Mouse (Mus musculus) cerebellum, adult (tissue): ENCODE results near the gene Adgre4.
"Not testable (repeated sequence)": the region's sequence is repeated elsewhere in the genome, so short reads cannot be mapped to it uniquely, and the experiment has no call there.

Experiments
- ATAC-seq: cut with Nextera tagmentation; 2 replicates; pipeline ENCODE4 v1.9.2; 2017; ENCODE audit warnings: mild to moderate bottlenecking, moderate library complexity, mixed read lengths; ENCODE audit not compliant: insufficient number of reproducible peaks, low FRiP score, low TSS enrichment

The Adgre4 gene

DNA sequence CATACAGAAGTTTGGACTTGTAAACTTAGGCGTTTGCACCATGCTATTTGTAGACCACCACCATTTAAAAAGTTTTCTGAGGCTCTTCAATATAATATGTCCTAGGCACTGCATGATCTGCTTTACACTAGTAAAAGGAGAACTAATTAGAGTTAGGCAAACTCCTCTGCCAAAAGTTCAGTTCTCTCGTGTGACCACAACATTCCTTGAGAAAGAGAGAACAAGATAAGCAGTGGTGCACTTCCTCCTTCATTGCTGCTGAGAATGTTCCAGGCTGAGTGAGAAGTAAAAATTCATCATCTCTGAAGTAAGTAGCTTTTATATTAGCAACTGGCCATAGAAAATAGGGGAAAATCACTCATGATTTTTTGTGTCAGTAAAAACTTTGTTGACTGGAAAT, at the start of gene Adgre4:
TSS of gene Adgre4 (plus strand) at position 199 of the 400 bp plus-strand sequence.
- no peak for ATAC-seq

DNA sequence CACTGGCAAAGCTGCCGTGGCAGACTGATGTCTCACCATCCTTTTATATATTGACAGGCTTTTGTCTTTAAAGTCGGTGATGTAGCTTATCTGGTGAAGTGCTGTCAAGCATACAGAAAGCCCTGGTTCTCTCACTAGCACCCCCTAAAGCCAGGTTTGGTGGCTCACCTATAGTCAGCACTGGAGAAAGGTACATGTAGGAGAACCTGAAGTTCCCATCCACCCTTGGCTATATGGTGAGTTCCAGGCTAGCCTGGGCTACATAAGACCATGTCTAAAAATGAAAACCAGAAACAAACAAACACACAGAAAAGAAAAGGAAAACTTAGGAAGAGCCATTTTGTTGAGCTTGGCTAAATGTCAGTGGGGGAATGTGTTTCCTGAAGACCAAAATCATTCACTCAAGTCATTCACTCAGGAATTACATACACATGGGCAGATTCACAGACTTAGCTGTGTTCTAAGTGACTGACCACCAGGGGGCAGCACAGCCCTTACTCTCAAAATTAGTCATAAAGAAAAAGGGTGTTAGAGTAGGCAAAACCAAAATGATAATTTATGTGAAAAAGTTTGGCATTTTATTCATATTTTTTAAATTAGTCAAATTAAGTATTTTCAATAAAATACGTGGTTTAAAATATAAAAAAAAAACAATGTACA, 47.5 kb upstream of the Adgre4 start:
- 0 out of 2 replicates have a peak, but pooled peaks have one; percentile 56 for ATAC-seq

DNA sequence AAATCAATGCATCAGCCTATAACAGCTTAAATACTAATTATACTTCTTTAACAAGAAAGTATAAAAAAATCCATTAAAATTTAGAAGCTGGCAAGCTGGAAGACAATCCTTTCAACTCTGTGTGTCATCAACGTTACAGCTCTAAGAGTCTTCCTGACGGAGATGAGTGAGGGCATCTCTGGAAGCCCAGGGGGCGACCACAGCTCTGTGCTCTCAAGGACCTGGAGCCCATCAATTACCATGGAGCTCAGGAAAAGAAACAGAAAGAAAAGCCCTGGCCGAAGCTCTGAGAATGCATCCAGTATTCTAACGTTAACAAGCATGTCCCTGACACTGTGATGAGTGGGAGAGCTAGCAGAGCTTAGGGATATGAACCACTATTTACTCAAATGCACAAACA, 46.9 kb upstream of the Adgre4 start:
- ATAC-seq = no peak

DNA sequence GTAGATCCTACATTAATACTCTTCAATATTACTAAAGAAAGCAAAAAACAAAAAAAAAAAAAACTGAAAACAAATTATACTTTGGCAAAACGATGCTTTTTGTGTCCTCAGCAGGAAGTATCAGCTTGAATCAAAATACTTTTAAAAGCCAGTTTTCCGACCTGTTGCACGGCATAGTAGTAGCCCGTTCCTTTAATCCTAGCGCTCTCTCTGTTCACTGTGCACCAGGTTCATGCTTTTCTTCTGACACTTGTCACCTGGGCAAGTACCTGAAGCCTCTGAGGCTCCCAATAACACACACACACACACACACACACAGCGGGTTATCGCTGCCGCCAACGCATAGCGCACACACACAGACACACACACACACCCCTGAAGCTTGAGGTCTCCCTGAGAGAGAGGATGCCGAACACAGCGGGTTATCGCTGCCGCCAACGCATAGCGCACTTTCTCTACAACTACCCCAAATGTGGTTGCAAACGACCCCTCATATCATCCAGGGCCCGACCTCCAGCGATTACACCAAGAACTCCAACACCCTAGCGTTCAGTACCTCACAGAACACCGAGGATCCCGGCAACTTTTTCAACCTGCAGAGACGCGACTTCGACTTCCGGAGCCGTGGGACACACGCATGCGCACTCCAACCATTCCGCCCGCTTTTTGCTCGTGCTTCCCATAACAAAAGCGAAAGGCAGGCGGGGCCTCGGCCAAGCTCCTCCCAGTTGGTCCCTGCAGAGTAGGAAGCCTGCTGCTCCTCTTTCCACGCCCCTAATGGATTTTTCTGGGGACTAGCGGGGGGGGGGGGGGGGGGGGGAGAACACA, 37.6 kb upstream of the Adgre4 start, which contains the start of gene Pot1b:
TSS of gene Pot1b (minus strand) at position 645 of the 828 bp plus-strand sequence.
- peak; percentile 98 for ATAC-seq

DNA sequence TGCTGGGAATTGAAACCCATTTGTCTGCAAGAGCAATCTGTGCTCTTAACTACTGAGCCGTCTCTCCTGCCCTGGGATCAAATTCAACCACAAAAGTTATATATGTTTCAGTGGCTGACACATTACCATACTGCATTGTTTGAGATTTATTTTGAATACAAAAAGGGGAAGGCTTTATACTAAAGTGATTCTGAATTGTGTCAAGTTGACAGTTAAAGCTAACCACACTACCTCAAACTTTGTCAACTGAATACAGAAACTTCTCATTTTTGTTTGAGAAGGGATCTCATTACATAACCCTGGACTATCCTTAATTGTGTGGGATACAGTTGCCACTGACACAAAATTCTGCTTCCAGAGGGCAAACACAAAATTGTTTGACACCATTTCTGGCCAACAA, 28.5 kb upstream of the Adgre4 start:
- no peak for ATAC-seq

DNA sequence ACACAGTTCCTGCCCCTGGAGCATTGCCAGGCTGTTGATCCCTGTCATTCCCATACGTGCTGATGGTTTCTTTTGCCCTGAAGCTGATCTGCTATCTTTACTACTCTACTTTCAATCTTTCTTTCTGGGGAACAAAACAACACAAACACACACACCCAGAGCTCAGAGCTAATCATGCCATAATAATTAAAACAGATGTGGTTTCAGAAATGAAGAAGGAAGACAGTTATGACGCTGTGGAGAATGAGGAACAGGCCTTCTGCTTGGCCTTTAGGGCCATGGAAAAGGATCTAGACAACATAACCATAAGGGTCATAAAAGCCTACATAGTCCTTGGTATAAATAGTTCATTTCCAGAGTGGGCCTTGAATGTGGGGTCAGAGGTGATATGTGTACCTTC, 27.5 kb upstream of the Adgre4 start:
- ATAC-seq = no peak

DNA sequence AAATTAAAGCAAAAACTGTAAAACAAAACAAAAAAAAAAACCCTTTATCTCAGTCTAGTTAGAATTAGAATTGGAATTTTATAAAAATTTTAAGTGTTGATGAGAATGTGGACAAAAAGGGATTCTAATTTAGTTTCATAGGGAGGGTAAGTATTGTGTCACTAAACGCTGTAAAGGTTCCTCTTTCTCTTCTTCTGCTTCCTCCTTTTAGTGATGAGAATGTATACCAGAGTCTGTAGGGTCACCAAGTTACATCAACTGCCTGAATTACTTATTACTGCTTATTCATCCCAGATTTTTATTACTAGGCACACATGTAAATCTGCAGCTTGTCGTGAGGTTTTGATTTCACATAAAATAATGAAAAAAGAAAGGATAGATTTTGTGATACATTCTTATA, 23.6 kb upstream of the Adgre4 start:
- ATAC-seq = no peak

DNA sequence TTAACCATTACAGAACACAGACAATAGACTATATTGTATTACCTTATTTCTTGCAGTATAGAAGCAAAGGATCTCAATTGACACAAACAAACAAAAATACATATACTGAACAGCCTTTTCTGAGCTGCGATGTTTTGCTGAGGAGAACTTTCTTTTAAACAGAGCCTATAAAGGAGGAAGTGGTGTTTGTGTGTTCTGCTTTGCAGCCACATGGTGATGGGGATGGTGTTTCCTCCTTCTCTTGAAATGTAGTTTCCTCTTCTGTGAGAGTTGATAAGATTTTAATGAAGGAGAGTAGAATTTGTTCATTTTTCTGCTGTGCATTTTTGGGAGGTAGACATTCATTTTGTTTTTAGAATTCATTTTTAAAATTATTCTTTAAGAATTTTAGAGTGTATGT, 13.1 kb upstream of the Adgre4 start:
- ATAC-seq = no peak

DNA sequence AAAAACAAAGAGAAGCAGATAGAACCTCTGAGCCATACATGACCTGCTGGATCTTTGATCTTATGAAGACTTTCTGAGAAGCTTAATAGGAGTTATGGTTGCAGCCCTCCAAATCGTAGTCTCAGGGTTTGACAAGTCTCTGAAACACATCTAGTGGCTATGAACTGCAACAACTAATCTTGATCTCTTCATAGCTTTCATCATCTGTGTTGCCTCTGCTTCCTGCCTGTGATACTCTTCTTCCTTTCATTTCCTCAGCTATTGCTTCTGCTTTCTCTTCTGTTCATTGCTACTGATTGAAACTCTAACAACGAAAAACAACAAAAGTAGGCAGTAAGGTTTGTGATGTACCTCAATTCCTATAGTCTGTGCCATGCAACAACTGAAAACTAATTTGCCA, 1.4 kb downstream of the Adgre4 start:
- ATAC-seq = no peak

DNA sequence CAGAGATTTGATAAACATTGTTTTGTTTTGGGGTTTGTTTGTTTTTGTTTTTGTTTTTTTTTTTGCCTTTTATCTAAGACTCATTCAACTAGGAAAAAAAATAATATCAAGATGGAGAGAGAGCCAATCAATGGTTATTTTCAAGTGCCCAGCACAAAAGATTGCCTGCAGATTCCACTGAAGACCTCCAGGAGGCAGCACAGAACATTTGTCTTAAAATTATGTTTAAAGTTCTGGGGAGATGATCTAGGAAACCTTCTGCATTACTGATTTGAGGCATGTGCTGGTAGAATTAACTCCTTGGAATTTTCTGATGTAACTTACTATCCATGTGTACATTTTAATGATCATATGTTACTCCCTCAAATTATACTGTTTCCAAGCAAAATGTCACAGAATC, 63.9 kb downstream of the Adgre4 start:
- no peak for ATAC-seq

DNA sequence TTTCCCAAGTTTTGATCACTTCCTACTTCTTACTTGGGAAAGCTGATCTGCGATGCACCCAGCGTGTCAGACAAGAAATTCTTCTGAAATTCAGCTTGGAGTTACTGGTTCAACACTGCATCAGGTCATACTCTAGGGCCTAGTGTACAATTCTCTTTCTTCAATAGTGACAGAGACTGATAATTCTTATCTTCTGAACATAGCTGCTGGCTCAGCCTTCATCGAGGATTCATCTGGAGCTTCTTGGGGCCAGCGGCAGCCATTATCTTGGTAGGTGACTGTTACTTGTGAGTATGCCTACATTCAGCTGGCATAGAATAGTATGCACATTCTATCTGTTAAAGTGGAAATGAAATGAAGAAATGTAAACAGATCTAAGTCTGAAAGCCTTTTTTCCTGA, 67.1 kb downstream of the Adgre4 start:
- no peak for ATAC-seq

DNA sequence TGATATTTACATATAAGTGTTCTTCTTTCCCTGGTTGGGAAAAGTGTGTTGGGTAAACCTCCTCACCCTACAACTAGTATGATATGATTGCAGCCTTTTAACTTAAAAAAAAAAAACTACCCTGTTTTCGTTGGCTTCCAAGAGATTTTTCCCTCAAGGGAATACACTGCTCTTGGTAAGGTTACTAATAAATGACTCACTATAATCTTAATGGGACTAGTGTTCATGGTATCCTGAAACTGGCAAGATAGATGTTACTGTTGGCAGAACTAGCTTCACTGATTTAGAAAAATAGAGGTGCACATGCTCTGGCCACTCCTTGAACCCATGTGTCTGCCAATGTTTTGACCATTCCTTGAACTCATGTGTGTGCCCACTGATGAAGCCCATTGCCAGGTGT, 71.8 kb downstream of the Adgre4 start:
- ATAC-seq = no peak

DNA sequence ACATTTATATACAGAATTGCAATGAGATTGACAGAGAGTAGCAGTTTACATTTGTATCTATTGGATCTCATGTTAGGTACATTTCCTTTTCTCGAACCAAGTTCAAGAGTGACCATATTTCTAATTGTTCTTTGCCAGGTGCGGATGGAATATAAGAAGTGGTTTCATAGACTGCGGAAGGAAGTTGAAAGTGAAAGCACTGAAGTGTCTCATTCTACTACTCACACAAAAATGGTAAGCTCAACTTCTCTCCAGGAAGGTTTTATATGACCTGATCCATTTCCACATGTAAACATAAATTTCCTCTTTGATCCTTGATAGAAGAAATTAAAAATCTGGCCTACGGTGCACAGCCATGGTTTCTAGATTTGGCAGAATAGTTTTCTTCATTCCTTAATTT, 93.3 kb downstream of the Adgre4 start:
- ATAC-seq = no peak

DNA sequence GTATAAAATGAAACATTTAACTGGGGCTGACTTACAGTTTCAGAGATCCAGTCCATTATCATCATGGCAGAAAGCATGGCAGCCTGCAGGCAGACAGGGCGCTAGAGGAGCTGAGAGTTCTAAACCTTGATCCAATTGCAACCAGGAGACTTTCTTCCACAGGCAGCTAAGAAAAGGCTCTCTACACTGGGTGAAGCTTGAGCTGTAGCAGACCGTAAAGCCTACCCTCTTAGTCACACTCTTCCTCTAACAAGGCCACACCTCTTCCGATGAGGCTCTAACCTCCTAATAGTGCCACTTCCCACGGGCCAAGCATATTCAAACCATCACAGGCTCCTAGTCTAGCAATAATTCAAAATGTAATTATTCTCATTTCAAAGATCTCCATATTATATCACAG, 127.4 kb downstream of the Adgre4 start:
- no peak for ATAC-seq

DNA sequence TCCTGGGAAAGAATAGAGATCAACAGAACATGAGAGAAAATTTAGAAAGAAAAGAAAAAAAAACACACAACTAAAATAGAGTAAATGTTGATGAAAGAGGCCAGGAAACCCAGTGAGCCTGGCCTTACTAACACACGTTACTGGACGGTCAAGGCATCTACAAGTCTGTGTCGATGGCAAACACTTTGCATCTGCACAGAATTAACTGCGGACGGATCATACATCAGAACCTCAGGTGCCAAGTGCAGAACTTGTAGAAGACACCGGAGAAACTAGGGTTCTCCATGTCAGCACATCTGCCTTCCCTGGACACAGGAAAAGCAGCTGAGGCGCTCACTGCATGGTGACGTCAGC, 128.5 kb downstream of the Adgre4 start:
- not testable (repeated sequence) for ATAC-seq

DNA sequence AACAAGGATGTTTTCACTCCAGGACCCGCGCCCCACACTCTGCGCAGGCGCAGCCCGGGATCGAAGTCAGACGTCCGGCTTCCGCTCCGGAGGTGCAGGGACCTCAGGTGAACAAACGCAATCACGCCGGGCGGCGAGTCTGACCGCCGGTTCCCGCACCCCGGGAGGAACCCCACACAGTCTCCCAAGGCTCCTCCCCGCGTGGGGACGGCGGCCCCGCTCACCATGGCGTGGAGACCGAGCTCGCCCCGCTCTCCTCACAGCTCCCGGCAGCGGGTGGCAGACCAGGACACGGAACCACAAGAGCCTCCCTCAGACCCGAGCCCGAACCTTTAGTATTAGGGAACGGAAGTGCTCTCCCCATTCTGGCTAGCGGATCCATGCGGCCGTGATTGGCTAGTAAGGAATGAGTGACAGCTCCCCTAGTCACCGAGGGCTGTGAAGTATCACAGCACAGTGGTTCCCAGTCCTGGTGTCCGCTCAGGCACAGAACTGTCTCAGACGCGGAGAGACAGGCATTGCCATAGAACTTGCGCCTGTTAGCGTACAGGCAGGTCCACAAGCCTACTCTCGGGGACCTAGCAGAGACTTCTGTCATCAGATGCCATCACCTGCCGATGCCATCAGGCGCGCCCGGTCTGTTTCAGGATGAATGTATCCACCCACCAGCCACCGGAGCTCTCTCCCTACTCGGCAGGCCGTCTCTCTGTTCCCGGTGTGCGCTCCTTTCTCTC, 129.0 kb downstream of the Adgre4 start, which contains the start of gene Zfp119a:
TSS of gene Zfp119a (minus strand) at position 295 of the 734 bp plus-strand sequence.
- peak; percentile 100 for ATAC-seq

DNA sequence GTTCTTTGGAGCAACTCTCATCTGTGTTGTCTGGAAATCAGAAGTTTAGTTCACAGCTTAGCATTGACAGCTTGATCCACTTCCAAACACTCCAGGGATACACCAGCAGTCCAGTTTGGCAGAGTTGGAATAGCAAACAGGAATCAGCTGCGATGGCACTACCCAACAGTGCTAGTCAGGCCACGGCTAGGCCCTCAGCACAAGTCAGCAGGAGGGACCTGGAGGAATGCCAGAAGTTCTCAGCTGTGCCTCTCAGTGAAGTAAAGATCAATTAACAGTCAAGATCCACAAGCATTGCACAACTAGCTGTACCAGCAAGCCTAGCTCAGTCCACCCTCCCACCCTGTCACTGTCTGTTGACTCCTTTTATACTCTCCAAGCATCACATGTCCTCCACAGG, 133.8 kb downstream of the Adgre4 start:
- no peak for ATAC-seq

DNA sequence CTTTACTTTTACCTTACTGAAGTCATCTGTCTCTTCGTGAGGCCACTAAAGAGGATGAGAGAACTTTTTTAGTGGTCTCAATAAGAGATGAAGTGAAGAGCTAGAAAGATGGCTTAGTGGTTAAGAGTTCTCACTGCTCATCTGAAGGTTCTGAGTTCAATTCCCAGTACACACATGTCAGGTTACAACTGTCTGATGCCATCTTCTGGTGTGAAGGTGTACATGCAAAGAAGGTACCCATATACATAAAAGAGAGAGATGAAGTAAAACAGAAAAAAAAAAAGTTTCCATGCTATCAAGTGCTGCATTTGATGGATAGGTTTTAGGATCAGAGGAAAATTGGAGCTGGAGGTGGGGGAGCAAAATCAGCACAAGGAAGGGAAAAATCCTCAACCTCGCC, 135.1 kb downstream of the Adgre4 start:
- ATAC-seq = no peak

DNA sequence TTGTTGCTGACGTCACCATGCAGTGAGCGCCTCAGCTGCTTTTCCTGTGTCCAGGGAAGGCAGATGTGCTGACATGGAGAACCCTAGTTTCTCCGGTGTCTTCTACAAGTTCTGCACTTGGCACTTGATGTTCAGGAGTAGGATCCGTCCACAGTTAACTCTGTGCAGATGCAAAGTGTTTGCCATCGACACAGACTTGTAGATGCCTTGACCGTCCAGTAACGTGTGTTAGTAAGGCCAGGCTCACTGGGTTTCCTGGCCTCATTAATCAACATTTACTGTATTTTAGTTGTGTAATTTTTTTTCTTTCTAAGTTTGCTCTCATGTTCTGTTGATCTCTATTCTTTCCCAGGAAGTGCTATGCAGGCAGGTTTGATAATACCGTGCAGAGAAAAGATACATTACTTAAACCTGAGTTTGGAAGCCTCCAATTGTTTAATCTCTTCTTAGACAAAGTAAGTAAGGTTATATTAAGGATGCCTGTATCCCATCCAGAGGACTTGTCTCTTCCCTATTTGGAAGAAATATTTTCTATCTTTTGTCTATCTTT, 142.7 kb downstream of the Adgre4 start:
- not testable (repeated sequence) for ATAC-seq

DNA sequence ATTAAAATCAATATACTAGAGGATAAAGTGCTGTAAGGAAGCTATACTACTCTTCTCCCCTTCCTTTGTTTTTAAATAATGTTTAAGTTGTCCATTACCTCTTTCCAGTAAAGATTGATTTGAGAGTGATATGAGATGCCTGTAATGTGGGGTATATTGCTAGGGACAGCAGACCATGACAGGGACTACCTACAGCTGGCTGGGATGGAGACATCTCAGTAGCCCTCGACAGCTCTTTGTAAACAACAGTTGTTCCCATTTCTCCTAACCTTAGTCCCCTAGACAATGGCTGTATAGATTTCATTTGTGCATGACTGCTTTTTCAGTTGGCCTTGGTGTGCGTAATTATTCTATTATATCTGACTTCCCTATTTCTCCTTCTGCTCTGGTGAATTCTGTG, 153.3 kb downstream of the Adgre4 start:
- ATAC-seq = no peak
